Mouse (Mus musculus) megakaryocyte, adult 5-6 weeks (primary cell): ENCODE measurements at regions not wholly inside any gene's neighbourhood (a gene's known extent, or its start where the extent isn't known, plus 50 kb on each side); places are given as distances from the start of the nearest gene placed in this dataset.

ENCODE experiments used
- ATAC-seq: 2 replicates; pipeline ENCODE4 v1.8.0; 2016; ENCODE audit warnings: mild to moderate bottlenecking, inconsistent platforms; ENCODE audit not compliant: poor library complexity, severe bottlenecking

DNA sequence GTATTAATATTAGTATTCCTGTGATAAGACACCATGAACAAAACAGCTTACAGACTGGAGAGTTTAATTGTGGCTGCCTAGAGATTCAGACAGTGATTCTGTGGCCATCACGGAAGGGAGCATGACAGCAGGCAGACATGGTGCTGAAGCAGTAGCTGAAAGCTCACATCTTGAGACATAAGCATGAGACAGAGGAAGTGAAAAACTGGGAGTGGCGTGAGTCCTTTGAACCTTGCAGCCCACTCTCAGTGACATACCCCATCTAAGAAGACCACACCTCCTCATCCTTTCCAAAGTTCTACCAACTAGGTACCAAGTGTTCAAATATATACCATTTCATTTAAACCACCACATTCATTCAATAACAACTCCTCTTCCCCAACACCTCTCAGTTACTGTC is 208.0 kb upstream of the Meis1 start:
- ATAC-seq: no peak

DNA sequence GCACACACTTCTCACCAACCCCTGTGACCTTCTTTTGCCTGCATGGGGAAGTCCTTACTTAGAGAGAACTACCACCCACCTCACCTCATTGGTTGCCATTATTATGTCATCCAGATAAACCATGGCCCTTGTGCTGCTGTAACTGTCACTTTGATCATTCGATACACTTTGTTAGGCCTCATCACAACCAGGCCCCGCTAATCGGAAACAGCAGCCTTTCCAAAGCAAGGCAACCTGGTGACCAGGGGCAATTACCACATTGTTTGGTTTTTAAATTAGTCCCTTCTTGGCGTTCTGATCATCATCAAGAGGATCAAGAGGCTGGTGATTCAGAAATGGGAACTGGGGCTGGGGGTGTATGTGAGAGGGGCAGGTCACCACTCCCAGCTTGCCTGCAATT is 208.9 kb upstream of the Meis1 start:
- ATAC-seq: no peak

DNA sequence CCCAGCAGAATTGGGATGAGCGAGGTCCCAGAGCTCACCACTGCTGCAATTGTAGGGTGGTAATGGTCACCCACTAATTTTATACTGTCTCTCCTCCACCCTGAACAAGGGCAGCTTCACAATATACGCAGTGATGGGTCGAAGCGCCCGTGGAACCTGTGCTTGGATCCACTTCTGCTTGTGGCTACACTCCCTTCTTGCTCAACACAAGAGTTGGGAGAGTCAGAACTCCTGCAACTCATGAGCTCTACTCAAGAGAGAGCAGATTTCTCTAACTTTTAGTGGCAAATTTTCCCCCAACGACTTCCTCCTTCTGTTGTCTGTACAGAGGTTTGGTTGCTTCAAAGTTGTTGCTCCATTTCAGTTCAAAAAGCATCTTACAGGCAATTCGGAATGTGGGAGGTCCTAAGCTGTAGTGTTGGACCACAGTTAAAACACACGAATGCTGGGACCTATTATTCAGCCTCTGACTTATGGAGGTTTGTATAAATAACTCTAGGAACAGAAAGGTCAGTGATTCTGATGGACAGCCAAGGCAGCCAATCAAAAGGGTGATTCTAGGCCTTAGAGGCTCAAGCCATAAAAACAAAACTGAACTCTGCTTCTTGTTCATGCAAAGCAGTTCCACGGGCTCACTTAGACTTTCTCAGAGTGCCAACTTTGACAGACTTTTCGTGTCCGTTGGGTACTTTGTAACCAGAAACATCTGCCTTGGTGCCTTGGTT is 227.8 kb upstream of the Meis1 start:
- no peak for ATAC-seq

GRCm38 (mm10) chr11:19253605-19254004 is 234.8 kb upstream of the Meis1 start:
- no peak for ATAC-seq

DNA sequence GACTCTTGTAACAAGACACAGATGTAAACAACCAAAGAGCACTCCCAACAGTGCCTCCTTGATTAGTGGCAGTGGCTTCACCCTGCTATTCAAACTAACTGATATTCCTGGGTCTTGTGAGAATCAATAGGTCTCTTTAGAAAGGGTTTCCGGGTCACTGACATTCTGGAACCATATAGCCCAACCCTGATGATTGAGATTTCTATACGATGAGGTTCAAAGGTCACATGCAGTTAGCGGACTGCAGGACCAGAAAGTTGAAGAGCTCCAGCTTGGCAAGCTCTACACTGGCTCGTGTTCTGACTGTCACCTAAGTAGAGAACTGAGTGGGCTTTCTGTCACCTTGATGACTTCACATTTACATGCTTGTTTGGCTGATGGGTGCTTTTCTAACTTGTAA is 235.4 kb upstream of the Meis1 start:
- no peak for ATAC-seq

GRCm38 (mm10) chr11:19257549-19257948 is 238.8 kb upstream of the Meis1 start:
- no peak for ATAC-seq

GRCm38 (mm10) chr11:19262832-19263231 is 244.0 kb upstream of the Meis1 start:
- ATAC-seq: no peak

DNA sequence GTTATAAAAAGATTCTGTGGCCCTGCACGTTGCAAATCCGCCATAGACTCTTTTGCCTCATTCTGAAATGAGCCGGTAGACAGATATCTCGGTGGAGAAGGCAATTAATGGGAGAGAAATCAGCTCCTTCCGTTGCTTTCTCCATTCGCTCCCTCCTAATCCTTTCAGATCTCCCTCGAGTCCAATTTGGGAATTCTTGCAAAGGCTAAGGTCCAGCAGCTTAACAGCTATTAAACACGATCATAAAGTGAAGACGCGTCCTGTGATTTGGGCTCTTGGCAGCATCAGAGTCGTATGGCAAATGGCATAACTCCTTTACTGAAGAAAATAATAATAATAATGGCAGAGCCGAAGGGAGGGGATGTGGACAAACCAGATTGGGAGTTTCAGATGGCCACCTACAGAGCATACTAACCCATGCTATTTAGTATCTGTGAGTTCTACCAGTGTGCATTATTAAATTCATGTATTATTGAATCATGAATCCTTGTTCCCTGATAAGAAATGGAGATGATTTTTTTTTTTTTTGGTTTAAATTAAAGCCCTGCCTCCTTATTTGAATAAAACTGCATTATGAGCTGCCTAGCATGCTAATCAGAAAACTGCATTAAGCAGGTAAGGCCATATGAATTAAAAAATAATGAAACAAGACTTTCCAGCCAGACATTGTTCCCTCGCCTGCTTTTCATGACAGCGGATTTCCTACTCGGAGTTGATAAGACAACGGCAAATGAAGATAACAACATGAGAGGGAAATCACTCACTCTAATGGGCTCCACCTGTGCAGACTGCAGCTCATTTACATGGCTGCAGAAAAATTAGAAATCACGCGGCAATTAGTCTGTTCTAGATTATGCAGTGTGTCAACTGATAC is 246.2 kb upstream of the Meis1 start:
- no peak for ATAC-seq

GRCm38 (mm10) chr11:19265672-19265972 is 246.8 kb upstream of the Meis1 start:
- ATAC-seq: no peak

GRCm38 (mm10) chr11:19290971-19291370 is 272.2 kb upstream of the Meis1 start:
- no peak for ATAC-seq

DNA sequence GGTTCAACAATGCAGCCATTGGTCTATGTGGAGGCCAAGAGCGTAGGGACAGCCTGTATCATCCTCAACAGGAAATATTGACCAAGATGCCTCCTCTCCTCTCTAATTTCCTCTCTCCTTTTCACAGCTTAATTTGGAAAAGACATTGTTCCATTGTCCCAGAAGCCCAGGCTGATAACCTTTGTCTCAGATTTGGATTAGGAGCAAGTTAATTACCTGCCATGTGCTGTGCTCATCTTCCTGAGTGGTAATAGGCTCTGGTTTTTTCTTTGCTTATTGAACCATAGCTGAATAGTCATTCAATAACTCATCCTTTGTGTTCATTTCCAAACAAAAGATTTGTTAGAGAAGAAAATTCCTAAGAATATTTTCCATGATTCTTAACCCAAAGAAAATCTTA is 280.6 kb upstream of the Meis1 start:
- no peak for ATAC-seq

GRCm38 (mm10) chr11:19306687-19307086 is 287.9 kb upstream of the Meis1 start:
- ATAC-seq: no peak

- no peak for ATAC-seq
Observed at GRCm38 (mm10) chr11:19330685-19331239, 312.0 kb upstream of the Meis1 start.

- no peak for ATAC-seq
Observed at GRCm38 (mm10) chr11:19332274-19332673, 313.5 kb upstream of the Meis1 start.

DNA sequence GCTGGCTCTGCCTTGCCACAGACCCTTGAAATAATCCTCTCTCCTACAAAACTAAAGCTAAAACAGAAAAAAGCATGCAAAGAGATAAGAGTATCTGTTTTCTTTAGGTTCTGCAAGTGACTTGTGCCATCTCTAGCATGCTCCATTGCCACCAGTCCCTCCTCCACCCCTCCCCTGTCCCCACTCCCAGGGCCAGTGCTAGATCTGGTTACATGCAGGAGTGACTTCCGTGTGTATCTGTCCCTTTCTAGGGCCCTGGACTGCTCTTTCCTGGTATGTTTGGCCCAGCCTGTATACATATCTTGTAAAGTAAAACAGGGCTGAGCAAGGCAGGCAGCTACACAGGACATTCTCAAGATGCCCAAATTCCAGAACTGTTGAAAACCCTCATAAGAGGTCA is 313.9 kb upstream of the Meis1 start:
- ATAC-seq: no peak

DNA sequence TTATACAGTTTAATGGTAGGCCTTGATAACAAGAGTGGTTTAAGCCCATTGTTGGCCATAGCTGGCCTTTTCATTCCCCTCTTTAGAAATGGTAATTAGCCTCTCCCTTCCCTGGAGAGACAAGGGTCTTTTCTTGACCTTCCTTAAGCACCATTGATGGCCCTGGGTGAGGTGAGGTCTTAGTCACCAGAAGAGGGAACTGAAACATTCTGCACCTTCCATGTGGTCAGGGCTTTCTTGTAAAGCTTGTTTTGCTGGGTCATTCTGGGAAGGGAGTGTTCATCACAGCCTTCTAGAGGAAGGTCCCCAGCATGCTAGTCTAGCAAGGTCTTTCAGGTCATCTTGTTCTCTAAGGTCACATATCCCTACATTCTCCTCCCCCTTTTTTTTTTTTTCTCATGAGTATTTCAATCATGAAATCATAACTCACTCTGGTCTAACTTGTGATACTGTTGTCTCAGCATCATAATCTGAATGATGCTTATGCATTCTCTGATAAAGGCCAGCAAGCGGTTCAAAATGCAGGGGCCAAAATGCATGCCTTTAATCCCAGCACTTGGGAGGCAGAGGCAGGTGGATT is 315.2 kb upstream of the Meis1 start:
- ATAC-seq: no peak

- no peak for ATAC-seq
Observed at GRCm38 (mm10) chr11:19335384-19335783, 316.6 kb upstream of the Meis1 start.

DNA sequence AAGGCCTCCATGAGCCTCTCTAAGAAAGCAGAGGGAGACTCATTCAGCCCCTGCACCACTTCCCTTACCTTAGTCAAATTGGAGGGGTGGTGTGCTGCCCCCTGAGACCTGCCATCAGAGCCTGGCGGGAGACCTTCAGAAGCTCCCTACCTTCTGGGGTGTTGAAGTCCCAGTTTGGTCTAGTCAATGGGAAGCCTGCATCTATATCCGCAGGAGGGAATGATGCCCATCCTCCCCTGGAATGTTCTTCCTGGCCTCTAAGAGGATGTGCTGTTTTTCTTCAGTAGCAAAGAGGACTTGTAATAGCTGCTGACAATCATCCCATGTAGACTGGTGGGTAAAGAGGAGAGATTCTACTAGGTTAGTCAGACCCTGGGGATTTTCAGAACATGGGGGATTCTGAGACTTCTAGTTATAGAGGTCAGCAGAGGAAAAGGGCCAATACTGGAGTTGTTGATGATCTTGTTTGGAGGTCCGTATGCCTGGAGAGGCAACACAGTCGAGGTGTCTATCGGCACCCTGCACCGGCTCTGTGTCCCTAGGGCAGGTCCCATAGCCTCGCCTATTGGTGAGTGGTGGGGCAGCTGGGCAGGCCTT is 321.0 kb upstream of the Meis1 start:
- no peak for ATAC-seq

DNA sequence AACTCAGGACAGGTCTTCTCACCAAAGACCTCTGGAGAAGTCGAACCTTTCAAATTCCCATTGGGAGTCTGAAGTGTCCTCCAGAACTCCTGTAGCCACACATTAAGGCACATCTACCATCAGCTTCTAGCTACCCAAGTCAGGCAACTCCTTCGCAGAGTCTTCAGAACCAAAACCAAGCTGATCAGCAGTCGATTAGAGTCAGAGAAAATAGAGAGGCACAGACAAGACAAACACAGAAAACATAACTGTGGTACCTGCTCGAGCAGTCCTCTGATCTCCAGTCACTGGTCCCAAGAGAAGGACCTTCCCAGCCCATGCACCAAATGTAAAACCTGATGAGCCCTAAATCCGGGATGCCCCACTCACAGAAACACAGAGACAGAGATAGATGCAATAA is 322.1 kb upstream of the Meis1 start:
- no peak for ATAC-seq

- ATAC-seq: no peak
Observed at GRCm38 (mm10) chr11:19341379-19341778, 322.6 kb upstream of the Meis1 start.

- no peak for ATAC-seq
Observed at GRCm38 (mm10) chr11:19342803-19343202, 324.0 kb upstream of the Meis1 start.
